Mouse (Mus musculus) midbrain, embryonic 10.5 days (tissue): ENCODE measurements around the gene Lsm14a. TPM values are rescaled to one million over a fixed set of nuclear protein-coding genes. Genes with fewer than 3 reads are reported as not detected.

Source experiments
- DNase-seq: peaks from one replicate; pipeline ENCODE4 v3.0.0-alpha.2; 2017; ENCODE audit warnings: low spot score
- H3K27ac ChIP-seq: fragments of 300-500 bp; sonication (generic); replicated peaks from 2 replicates; pipeline ENCODE4 v1.5.1; 2016; ENCODE audit warnings: mild to moderate bottlenecking
- H3K27me3 ChIP-seq: fragments of 300-500 bp; sonication (generic); 2 replicates; pipeline ENCODE4 v1.6.1; 2016; ENCODE audit warnings: low read depth, mild to moderate bottlenecking; ENCODE audit not compliant: poor library complexity, severe bottlenecking
- H3K36me3 ChIP-seq: fragments of 300-500 bp; sonication (generic); 2 replicates; pipeline ENCODE4 v1.6.1; 2016; ENCODE audit warnings: mild to moderate bottlenecking, moderate library complexity
- H3K4me1 ChIP-seq: fragments of 300-500 bp; sonication (generic); 2 replicates; pipeline ENCODE4 v1.6.1; 2016
- H3K4me3 ChIP-seq: fragments of 300-500 bp; sonication (generic); 2 replicates; pipeline ENCODE4 v1.5.1; 2016; ENCODE audit warnings: mild to moderate bottlenecking, moderate library complexity
- H3K9me3 ChIP-seq: fragments of 300-500 bp; sonication (generic); replicated peaks from 2 replicates; pipeline ENCODE4 v1.6.1; 2016; ENCODE audit warnings: mild to moderate bottlenecking
- WGBS: fragments of 180-500 bp; shearing (Covaris S2); methylation state at CpG from one replicate; pipeline ENCODE4 v1.1.7; 2016; 5-methylcytosine and 5-hydroxymethylcytosine counted together
- polyA plus RNA-seq: library from polyadenylated mRNA; unstranded; fragments of >200 nt; fragmentation: Nextera tagmentation; extraction: Ambion mirVana; gene quantifications from 2 replicates; pipeline ENCODE4 v1.2.1, GENCODE M21; 2016

Gene Lsm14a
- 109 and 110 TPM in 2 replicates for polyA plus RNA-seq

DNA sequence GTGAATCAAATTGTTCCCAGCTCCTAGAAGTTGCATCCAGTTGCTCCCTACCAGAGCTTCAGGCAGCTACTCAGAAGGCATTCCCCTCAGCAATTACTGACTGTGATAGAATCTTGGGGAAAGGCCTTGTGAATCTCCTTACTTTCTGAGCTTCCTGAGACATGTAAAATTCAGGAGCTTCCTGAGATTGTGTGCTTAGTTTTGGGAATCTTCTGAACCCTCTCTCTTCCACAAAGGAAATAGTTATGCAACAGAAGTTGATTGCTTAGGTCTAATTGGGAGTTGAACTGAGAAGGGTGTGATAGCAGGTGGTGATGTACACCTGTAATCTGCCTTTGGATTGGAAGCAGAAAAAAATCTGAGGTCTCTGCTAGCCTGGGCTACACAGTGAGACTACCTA is at the start of gene Lsm14a:
Gene Lsm14a, minus strand, starts transcription at position 101 of the 400 bp plus-strand sequence.
- Histone ChIP-seq H3K36me3 (no peaks in the 10 kb centered on the region), H3K27me3 (no peaks in the 10 kb centered on the region), H3K4me3 (no peak within 1 kb of the TSS), H3K9me3 (no peaks in the 10 kb centered on the region), H3K4me1 (peaks cover 14% of the 10 kb centered on the region), H3K27ac (no peak within 1 kb of the TSS)
- DNase-seq = no peak

DNA sequence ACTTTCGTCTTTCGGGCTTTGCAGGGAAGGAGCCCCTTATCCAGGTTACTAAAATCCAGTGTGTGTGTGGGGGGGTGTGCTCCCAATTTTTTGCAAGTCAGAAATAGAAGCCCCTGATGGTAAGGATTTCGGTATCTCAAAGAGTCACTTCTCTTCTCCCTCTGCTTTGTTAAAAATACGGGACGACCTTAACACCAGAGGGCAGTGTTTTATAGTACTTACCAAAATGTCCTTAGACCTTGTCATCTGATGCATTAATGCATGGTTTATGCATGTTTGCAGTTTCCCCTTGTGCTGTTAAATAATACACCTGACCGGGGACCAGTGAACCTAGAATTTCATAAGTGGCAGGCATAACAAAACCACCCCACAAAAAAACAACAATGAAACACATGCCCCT is 45.8 kb upstream of the Lsm14a start:
- Histone ChIP-seq H3K4me1 (no peaks in the 10 kb centered on the region), H3K9me3 (no peaks in the 10 kb centered on the region), H3K27ac (no peak overlapping the region), H3K27me3 (no peaks in the 10 kb centered on the region), H3K4me3 (no peak overlapping the region), H3K36me3 (no peaks in the 10 kb centered on the region)
- DNase-seq = no peak
- 42% methylated on average over 6 of the region's 6 CpGs for WGBS

DNA sequence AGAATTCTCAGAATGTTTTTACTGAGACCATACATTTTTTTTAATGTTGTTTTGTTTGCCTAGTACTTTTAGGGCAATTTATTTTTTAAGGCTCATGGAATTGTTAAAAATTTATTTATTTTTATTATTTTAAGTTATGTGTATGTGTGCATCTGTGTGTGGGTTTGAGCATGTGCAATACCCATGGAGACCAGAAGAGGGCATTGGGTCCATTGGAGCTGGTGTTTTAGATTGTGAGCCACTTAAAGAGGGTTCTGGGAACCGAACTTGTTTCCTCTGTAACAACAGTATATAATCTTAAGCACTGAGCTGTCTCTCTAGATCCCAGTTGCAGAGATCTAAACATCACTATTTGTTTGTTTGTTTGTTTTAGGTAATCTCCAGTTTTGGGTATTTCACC is 40.5 kb upstream of the Lsm14a start:
- H3K4me1 ChIP-seq = no peaks in the 10 kb centered on the region
- DNase-seq = no peak
- no peaks in the 10 kb centered on the region for H3K9me3 ChIP-seq
- WGBS = 80% methylated on average over 1 of the region's 1 CpGs
- H3K4me3 ChIP-seq = no peak overlapping the region
- no peaks in the 10 kb centered on the region for H3K36me3 ChIP-seq
- no peaks in the 10 kb centered on the region for H3K27me3 ChIP-seq
- H3K27ac ChIP-seq = no peak overlapping the region

DNA sequence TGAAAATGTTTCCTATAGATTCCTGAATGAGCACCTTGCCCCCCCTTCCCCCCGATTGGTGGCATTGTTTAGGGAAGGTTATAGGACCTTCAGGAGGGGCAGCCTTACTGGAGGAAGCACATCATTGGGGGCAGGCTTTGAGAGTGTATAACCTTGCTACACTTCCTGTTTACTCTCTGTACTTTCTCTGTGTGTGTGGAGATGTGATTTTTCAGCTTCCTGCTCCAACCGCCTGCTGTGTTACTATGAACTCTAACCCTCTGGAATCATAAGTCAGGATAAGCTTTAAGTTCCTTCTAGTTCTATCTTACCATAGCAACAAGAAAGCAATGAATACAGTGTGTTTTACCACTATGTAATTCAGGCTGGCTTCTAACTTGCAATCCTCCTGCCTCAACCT is 28.1 kb upstream of the Lsm14a start:
- H3K27me3 ChIP-seq = no peaks in the 10 kb centered on the region
- no peak overlapping the region for H3K27ac ChIP-seq
- peaks cover 5% of the 10 kb centered on the region; the same call in 1 of the 2 replicates for H3K9me3 ChIP-seq
- DNase-seq = no peak
- H3K4me3 ChIP-seq = no peak overlapping the region
- H3K4me1 ChIP-seq = no peaks in the 10 kb centered on the region
- no peaks in the 10 kb centered on the region for H3K36me3 ChIP-seq
- WGBS = 75% methylated on average over 2 of the region's 2 CpGs

DNA sequence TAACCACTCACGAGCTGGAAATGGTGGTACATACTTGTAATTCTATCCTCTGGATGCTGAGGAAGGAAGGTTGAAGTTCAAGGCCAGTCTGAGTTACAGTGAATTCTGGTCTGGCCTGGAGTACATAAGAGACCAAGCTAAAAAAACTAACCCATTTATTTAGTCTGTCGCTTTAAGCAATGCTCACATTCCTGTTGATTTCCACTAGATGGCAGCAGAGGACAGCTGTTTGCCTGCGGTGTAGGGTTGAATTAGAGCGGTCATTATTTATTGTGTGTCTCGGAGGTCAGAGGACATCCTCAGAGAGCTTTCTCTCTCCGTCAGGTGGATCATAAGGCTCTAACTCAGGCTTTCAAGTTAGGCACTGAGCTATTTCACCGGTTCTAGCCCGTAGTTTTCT is 14.4 kb upstream of the Lsm14a start:
- H3K4me3 ChIP-seq = no peak overlapping the region
- H3K4me1 ChIP-seq = no peaks in the 10 kb centered on the region
- 14% methylated on average over 8 of the region's 8 CpGs for WGBS

DNA sequence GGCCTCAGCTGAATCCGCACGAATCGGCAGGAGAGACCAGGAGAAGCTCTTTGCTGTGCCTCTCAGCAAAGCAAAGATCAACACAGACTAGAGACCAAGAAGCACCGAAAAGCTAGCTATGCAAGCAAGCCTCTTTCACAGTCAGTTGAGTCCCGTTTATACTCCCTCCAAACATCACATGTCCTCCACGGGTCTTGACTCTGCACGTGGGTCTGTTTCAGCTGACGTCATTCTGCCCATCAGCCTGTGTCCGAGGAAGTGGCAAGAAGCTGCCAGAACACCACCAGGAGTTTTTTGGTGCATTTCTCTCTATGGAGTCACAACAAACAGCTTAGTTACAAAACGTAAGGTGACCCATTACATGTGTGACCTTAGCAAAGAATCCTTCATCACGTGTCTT is 10.8 kb upstream of the Lsm14a start:
- no peaks in the 10 kb centered on the region for H3K36me3 ChIP-seq
- no peaks in the 10 kb centered on the region for H3K4me1 ChIP-seq
- no peak overlapping the region for H3K4me3 ChIP-seq
- H3K27me3 ChIP-seq = no peaks in the 10 kb centered on the region
- no peak overlapping the region for H3K27ac ChIP-seq
- WGBS = 78% methylated on average over 11 of the region's 11 CpGs
- no peaks in the 10 kb centered on the region for H3K9me3 ChIP-seq
- no peak for DNase-seq

More for the DNA sequence above, 14.4 kb upstream of the Lsm14a start:
- Histone ChIP-seq H3K27ac (no peak overlapping the region), H3K9me3 (no peaks in the 10 kb centered on the region), H3K36me3 (no peaks in the 10 kb centered on the region), H3K27me3 (no peaks in the 10 kb centered on the region)
- peak; percentile 69 for DNase-seq

DNA sequence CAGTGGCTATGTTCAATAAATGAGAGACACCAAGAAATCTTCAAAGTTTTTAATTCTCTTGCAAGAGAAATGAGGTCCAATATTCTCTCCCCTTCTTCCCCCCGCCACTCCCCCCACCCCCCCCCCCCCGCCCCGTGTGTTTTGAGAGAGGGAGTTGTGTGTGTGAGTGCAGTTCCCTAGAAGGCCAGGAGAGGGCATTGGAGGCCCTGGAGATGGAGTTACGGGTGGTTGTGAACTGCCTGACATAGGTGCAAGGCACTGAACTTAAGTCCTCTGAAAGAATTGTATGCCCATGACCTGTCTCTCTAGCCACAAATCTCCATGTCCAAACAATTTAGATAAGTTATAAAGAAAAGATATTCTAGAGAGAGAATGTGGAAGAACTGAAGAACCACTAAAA is 7.0 kb upstream of the Lsm14a start:
- no peaks in the 10 kb centered on the region; the same call in 1 of the 2 replicates for H3K4me1 ChIP-seq
- no peak overlapping the region for H3K27ac ChIP-seq
- DNase-seq = no peak
- no peaks in the 10 kb centered on the region for H3K9me3 ChIP-seq
- H3K27me3 ChIP-seq = no peaks in the 10 kb centered on the region
- no peak overlapping the region for H3K4me3 ChIP-seq
- no peaks in the 10 kb centered on the region for H3K36me3 ChIP-seq
- 39% methylated on average over 4 of the region's 4 CpGs for WGBS

DNA sequence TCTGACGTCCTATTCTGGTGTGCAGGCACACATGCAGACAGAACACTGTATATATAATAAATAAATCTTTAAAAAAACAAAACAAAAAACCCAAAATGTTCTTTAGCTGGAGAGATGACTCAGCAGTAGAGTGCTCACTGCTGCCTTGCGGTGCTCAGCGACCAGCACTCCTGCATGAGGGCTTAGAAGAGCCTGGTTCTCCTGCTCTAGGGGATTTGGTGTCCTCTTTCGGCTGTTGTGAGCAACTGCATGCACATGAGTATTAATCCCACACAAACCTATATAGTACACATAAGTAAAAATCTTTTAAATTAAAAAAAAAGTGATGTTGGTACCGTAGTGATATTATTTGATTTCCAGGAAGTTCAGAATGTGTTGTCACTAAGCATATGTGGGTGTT is 5.7 kb upstream of the Lsm14a start:
- H3K4me1 ChIP-seq = no peaks in the 10 kb centered on the region; the same call in 1 of the 2 replicates
- no peak overlapping the region for H3K27ac ChIP-seq
- WGBS = 79% methylated on average over 5 of the region's 5 CpGs
- H3K27me3 ChIP-seq = no peaks in the 10 kb centered on the region
- no peak for DNase-seq
- H3K4me3 ChIP-seq = no peak overlapping the region
- H3K36me3 ChIP-seq = no peaks in the 10 kb centered on the region
- H3K9me3 ChIP-seq = no peaks in the 10 kb centered on the region

DNA sequence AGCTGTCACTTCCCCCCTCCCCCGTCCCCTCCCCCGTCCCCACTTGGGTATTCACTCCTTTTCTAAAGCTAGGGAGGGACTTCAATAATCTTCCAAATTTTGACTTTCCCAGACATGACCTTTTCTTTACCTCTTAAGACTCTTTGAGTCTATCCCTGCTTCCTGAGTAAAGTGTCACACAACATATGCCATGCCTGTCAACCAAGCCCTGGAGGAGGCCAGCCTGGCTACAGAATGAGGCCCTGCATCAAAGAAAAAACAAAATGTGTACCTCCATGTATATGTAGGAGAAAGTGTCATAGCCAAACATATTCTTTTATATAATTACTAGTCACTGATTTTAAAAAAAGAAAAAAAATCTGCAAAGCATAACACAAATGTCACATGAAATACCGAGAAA is 3.7 kb upstream of the Lsm14a start:
- no peaks in the 10 kb centered on the region for H3K9me3 ChIP-seq
- no peak for DNase-seq
- no peak overlapping the region for H3K4me3 ChIP-seq
- H3K27me3 ChIP-seq = no peaks in the 10 kb centered on the region
- H3K36me3 ChIP-seq = no peaks in the 10 kb centered on the region
- H3K4me1 ChIP-seq = no peaks in the 10 kb centered on the region; the same call in 1 of the 2 replicates
- WGBS = 79% methylated on average over 3 of the region's 3 CpGs
- H3K27ac ChIP-seq = no peak overlapping the region

DNA sequence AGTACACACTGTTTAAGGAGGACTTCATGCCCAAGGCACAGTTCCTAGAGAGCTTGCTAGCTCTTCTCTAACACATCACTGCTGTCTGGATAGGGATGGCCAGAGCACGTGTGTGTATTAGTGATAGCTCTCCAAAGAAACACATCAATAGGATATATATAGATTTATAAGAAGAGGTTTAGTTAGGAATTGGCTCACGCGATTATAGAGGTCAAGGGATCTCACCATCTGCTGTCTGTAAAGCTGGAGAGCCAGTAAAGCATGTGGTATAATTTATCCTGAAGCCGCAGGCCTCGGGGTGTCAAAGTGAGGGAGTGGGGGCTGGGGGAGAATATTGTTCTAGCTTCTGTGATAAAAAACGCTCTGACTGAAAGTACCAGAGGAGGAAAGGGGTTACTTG is 2.6 kb upstream of the Lsm14a start:
- WGBS = 88% methylated on average over 6 of the region's 6 CpGs

DNA sequence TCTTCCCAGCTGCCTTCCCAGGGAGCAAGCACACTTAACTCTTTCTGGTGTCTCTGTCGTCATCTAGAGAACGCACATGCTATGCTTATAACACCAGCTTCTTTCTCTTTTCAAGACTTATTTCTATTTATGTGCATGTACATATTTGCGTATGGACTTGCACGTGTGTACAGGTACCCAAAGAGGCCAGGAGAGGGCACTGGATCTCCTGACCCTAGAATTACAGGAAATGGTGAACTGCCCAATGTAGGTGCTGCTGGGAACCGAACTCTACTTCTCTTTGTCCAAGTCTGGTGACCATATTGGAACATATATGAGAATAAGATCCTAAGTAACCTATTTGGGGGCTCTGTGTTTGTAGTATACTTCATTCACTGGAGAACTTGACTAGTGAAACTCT is 1.5 kb upstream of the Lsm14a start:
- no peaks in the 10 kb centered on the region for H3K27me3 ChIP-seq
- peaks cover 12% of the 10 kb centered on the region for H3K4me1 ChIP-seq
- no peaks in the 10 kb centered on the region for H3K36me3 ChIP-seq
- H3K9me3 ChIP-seq = no peaks in the 10 kb centered on the region
- 79% methylated on average over 5 of the region's 5 CpGs for WGBS
- DNase-seq = no peak
- H3K4me3 ChIP-seq = no peak overlapping the region
- H3K27ac ChIP-seq = no peak overlapping the region

More for the DNA sequence above, 2.6 kb upstream of the Lsm14a start:
- DNase-seq = no peak
- Histone ChIP-seq H3K9me3 (no peaks in the 10 kb centered on the region), H3K27me3 (no peaks in the 10 kb centered on the region), H3K4me3 (no peak overlapping the region), H3K4me1 (peaks cover 4% of the 10 kb centered on the region), H3K36me3 (no peaks in the 10 kb centered on the region), H3K27ac (no peak overlapping the region)

DNA sequence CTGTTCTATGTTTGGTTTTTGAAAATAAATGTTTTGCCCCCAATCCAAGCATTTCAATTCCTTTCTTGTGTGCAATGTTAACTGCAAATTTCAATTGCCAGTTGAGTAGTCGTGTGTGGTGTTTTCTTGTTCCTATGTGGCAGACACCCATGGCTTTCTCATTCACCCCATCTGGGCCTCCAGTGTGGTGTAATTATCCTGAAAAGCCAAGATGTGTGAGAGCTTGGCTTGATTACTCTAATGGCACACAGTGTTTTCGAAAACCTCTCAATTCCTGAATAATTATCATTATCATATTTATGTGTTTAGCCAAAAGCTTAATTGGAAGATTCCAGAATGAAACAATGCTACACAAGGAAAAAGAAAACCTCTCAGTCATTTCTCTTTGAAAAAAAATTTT is 976 bp upstream of the Lsm14a start:
- Histone ChIP-seq H3K9me3 (no peaks in the 10 kb centered on the region), H3K4me3 (no peak overlapping the region), H3K27me3 (no peaks in the 10 kb centered on the region), H3K27ac (no peak overlapping the region), H3K36me3 (no peaks in the 10 kb centered on the region), H3K4me1 (peaks cover 12% of the 10 kb centered on the region)
- DNase-seq = no peak
- WGBS = 81% methylated on average over 2 of the region's 2 CpGs

DNA sequence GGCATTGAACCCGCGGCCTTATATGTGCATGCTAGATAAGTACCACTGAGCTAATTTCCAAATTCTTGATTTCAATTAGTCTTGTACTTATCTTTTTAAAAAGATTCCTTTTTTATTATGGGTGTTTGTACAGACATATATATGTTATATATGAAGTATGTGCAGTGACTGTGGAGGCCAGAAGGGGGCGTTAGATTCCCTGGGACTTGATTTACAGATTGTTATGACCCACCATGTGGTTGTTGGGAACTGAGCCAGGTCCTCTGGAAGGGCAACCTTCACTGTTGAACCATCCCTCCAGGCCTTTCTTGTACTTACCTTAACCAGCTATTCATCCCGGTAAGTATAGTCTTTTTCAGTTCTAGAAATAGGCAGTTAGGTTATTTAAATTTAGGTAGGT is 780 bp downstream of the Lsm14a start:
- Histone ChIP-seq H3K36me3 (no peaks in the 10 kb centered on the region), H3K27ac (no peak overlapping the region), H3K4me3 (no peak overlapping the region), H3K4me1 (peaks cover 23% of the 10 kb centered on the region), H3K27me3 (no peaks in the 10 kb centered on the region), H3K9me3 (no peaks in the 10 kb centered on the region)
- WGBS = 72% methylated on average over 4 of the region's 4 CpGs
- DNase-seq = no peak

DNA sequence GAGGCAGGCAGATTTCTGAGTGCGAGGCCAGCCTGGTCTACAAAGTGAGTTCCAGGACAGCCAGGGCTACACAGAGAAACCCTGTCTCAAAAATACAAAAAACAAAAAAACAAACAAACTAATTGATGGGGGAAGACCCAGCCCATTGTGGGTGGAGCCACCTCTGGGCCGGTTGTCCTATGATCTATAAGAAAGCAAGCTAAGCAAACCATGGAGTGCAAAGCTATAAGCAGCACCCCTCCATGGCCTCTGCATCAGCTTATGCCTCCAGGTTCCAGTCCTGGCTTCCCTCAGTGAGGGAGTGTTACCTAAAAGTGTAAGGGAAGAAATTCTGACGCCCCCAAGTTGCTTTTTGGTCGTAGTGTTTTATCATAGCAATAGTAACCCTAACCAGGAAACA is 1.4 kb downstream of the Lsm14a start:
- H3K27me3 ChIP-seq = no peaks in the 10 kb centered on the region
- H3K36me3 ChIP-seq = peaks cover 6% of the 10 kb centered on the region
- no peak overlapping the region for H3K27ac ChIP-seq
- H3K4me3 ChIP-seq = no peak overlapping the region
- peaks cover 29% of the 10 kb centered on the region for H3K4me1 ChIP-seq
- H3K9me3 ChIP-seq = no peaks in the 10 kb centered on the region
- DNase-seq = no peak
- 81% methylated on average over 4 of the region's 4 CpGs for WGBS
